Mouse (Mus musculus) lung, postnatal 0 days (tissue): Measurements from ENCODE around the gene Gamt.

ENCODE experiments used
- CTCF ChIP-seq: IDR thresholded peaks from 2 replicates; pipeline ENCODE4 v1.5.1; 2016; ENCODE audit warnings: antibody characterized with exemption, mild to moderate bottlenecking
- EP300 ChIP-seq: IDR thresholded peaks from 2 replicates; pipeline ENCODE4 v1.6.1; 2016; ENCODE audit warnings: antibody characterized with exemption, mild to moderate bottlenecking, control low read depth

DNA sequence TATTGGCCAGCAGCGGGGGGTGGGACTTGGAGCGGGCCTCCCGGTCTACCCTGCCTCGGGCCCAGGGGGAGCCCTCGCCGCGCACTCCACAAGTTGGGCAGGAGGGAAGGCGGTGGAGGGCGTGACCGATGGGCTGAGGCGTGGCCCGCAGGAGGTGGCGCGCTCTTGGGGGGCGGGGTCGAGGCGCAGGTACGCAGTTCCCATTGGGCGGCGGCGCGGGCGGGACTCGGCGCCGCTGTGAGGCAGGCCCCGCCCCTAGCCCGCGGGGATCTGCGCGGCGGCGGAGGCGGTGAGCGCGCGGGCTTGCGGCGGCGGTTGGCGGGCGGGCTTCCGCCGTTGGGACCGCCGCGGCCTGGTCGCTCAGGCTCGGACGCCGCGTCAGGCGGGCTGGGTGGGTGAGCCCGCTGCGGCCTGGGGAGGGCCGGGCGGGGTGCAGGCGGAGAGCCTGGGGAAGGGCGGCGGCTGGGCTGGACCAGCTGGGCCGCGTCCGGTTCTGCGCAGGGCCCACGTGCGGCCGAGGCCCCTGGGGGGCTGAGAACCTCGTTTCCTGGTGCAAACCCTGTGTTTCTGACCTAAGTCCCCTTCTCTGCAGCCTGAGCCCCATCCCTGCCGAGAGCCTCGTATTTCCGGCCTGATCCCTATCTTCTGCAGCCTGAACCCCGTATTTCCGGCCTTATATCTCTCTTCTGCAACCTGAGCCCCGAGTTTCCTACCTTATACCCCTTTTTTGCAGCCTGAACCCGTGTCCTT lies 34.2 kb downstream of the Gamt start, which contains the start of gene Mum1:
- no peak for TF ChIP-seq EP300
- peak; percentile 80 for TF ChIP-seq CTCF
